Mouse (Mus musculus) ES-E14 (cell line): Measurements from ENCODE around the gene Robo1.

ENCODE experiments used
- CHD2 ChIP-seq: IDR thresholded peaks from 2 replicates; pipeline ENCODE4 v1.6.1; 2014; ENCODE audit warnings: mild to moderate bottlenecking, low read depth, low read length, inconsistent platforms
- MAFK ChIP-seq: IDR thresholded peaks from 2 replicates; pipeline ENCODE4 v1.6.1; 2014; ENCODE audit warnings: mild to moderate bottlenecking, low read depth, low read length, inconsistent platforms; ENCODE audit not compliant: insufficient read depth
- ZNF384 ChIP-seq: IDR thresholded peaks from 2 replicates; pipeline ENCODE4 v1.6.1; 2012; ENCODE audit warnings: low read depth, low read length, inconsistent platforms

DNA sequence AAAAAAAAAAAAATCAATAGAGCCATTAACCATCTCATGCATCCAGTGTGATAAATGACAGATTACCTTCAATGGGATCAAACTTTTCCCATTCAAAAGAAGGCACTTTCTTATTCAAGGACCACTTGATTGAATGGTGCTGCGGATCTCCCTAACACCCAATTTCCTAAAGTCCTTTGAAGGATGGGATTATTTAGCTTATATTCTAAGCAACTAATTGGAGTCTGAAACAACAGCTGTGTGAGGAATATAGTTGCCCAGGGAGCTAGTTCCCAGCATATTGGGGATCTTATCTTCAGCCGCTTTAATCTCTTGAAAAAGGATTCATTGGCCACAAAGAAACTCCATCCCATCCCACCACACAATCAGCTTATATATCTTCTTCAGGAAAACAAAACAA lies 236.8 kb downstream of the Robo1 start:
- TF ChIP-seq MAFK, result no peak
- no peak for TF ChIP-seq ZNF384
- TF ChIP-seq CHD2, result no peak
